Mouse (Mus musculus): Measurements from ENCODE around the gene Mprip. TPM values are rescaled to one million over a fixed set of nuclear protein-coding genes. Genes with fewer than 3 reads are reported as not detected.

Gene Mprip
- polyA plus RNA-seq, 1 experiment from 2014 or later = 28.6 TPM

- H3K4me3 ChIP-seq = no peak overlapping the region
- no peak overlapping the region for H3K27ac ChIP-seq
- H3K36me3 ChIP-seq = peaks cover 53% of the 10 kb centered on the region
- WGBS = 90% methylated on average over 6 of the region's 6 CpGs
- no peaks in the 10 kb centered on the region for H3K27me3 ChIP-seq (ENCODE audit: insufficient read depth, poor library complexity, severe bottlenecking)
- no peaks in the 10 kb centered on the region for H3K9me3 ChIP-seq
- no peak for DNase-seq (ENCODE audit: low spot score)
- peaks cover 12% of the 10 kb centered on the region; the same call in 1 of the 2 replicates for H3K4me1 ChIP-seq (replicated peaks)
These were observed 154.5 kb downstream of the Mprip start for GRCm38 (mm10) chr11:59815482-59816065.

- H3K36me3 ChIP-seq = peaks cover 76% of the 10 kb centered on the region
- WGBS = 98% methylated on average over 3 of the region's 3 CpGs
These were observed 156.8 kb downstream of the Mprip start for GRCm38 (mm10) chr11:59817916-59818315.

DNA sequence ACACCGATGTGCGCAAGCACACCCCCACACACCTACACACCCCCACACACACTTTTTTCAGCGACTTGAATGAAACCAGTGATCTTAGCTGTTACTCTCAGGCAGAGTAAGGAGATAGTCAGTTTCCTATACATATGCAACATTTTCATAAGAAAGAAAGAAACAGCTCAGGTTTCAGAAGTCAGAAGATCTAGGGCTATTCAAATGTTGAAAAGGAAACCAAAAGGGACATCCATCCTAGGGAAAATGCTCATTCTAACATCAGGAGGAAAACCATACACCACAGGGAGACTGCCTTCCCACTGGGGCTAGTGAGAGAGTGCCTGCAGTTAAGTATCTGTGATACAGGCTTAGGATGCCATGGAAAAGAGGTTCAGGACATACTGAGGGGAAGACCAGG lies 160.5 kb downstream of the Mprip start:
- Histone ChIP-seq H3K27me3 (ENCODE audit: insufficient read depth, poor library complexity, severe bottlenecking) (no peaks in the 10 kb centered on the region), H3K27ac (no peak overlapping the region), H3K4me3 (no peak overlapping the region), H3K36me3 (peaks cover 100% of the 10 kb centered on the region), H3K4me1 (replicated peaks) (no peaks in the 10 kb centered on the region), H3K9me3 (no peaks in the 10 kb centered on the region)
- 93% methylated on average over 3 of the region's 3 CpGs for WGBS
- DNase-seq (ENCODE audit: low spot score) = no peak

More at GRCm38 (mm10) chr11:59817916-59818315, 156.8 kb downstream of the Mprip start:
- Histone ChIP-seq H3K27ac (no peak overlapping the region), H3K27me3 (ENCODE audit: insufficient read depth, poor library complexity, severe bottlenecking) (no peaks in the 10 kb centered on the region), H3K4me3 (no peak overlapping the region), H3K9me3 (no peaks in the 10 kb centered on the region), H3K4me1 (replicated peaks) (no peaks in the 10 kb centered on the region; the same call in 1 of the 2 replicates)
- DNase-seq (ENCODE audit: low spot score) = no peak

Other genes with a start within 250 kb of the Mprip start
- 13.4 and 16.1 TPM in 2 replicates for gene Jmjd4, start 211.3 kb upstream of the Mprip start, polyA plus RNA-seq (2016; fragmentation: Nextera tagmentation; extraction: Ambion mirVana)
- gene Snap47, start 210.1 kb upstream of the Mprip start, polyA plus RNA-seq (2016; fragmentation: Nextera tagmentation; extraction: Ambion mirVana) = 110 and 138 TPM in 2 replicates
- 8.0 and 9.1 TPM in 2 replicates for gene Zfp867, start 188.8 kb upstream of the Mprip start, polyA plus RNA-seq (2016; fragmentation: Nextera tagmentation; extraction: Ambion mirVana)
- 35.8 and 36.8 TPM in 2 replicates for gene Zkscan17, start 134.6 kb upstream of the Mprip start, polyA plus RNA-seq (2016; fragmentation: Nextera tagmentation; extraction: Ambion mirVana)
- 0.17 TPM in 1 of 2 replicates, not detected in the other for gene Nlrp3, start 119.7 kb upstream of the Mprip start, polyA plus RNA-seq (2016; fragmentation: Nextera tagmentation; extraction: Ambion mirVana)
- not detected in 2 replicates for gene Olfr222, start 85.1 kb upstream of the Mprip start, polyA plus RNA-seq (2016; fragmentation: Nextera tagmentation; extraction: Ambion mirVana)
- not detected in 2 replicates for gene Olfr223, start 68.0 kb upstream of the Mprip start, polyA plus RNA-seq (2016; fragmentation: Nextera tagmentation; extraction: Ambion mirVana)
- 1.9 and 2.6 TPM in 2 replicates for gene Pld6, start 126.3 kb downstream of the Mprip start, polyA plus RNA-seq (2016; fragmentation: Nextera tagmentation; extraction: Ambion mirVana)
- gene Flcn, start 148.7 kb downstream of the Mprip start, polyA plus RNA-seq (2016; fragmentation: Nextera tagmentation; extraction: Ambion mirVana) = 29.6 and 31.0 TPM in 2 replicates
- gene Nt5m, start 178.1 kb downstream of the Mprip start, polyA plus RNA-seq (2016; fragmentation: Nextera tagmentation; extraction: Ambion mirVana) = 41.2 and 47.7 TPM in 2 replicates
- 233 and 255 TPM in 2 replicates for gene Cops3, start 178.5 kb downstream of the Mprip start, polyA plus RNA-seq (2016; fragmentation: Nextera tagmentation; extraction: Ambion mirVana)

All from hindbrain, embryonic 10.5 days (tissue).